Mouse (Mus musculus) 416B (cell line): ENCODE measurements around the gene Mctp1.
A peak's percentile ranks its signal among the peaks of the same experiment; 100 is the strongest.
"Not testable (repeated sequence)": the region's sequence is repeated elsewhere in the genome, so short reads cannot be mapped to it uniquely, and the experiment has no call there.

ENCODE experiments used
- DNase-seq: peaks from one replicate; pipeline ENCODE4 v3.0.0; 2011; ENCODE audit warnings: low read depth

Mctp1 gene

DNA sequence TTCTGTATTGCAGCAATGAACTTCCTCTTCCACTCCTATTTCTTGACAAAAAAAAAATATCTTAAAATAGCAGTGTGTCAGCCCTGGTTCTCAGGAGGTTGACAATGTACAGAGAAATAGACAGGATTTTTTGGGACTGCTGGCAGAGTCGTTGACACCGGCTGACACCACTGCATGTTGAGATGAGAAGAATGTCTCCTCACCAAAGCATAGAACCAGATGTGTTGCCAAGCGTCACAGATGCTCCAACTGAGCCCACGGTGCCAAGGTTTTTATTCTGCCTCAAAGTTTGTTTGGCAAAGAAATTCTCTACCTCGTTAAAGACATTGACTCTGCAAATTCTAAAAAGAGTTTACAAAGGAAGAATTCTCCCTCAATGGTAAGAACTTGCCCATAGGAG, 548.6 kb downstream of the Mctp1 start:
- no peak for DNase-seq

DNA sequence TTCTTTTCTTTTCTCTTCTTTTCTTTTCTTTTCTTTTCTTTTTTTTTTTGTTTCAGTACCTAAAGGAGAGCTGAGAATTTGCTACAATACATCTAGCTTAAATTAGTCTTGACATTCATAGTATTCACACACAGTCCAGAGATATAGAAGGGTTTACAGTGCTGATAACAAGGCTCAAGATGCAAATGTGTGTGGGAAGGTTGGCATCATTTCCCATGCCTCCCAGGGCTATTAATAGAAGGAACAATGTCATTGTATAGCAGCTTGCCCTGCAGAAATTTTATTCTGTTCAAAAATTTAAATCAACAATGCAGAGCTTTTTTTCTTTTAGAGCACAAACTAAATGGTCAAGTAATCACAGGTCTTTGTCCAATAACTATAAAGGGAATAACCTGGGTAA, 564.9 kb downstream of the Mctp1 start:
- no peak for DNase-seq

DNA sequence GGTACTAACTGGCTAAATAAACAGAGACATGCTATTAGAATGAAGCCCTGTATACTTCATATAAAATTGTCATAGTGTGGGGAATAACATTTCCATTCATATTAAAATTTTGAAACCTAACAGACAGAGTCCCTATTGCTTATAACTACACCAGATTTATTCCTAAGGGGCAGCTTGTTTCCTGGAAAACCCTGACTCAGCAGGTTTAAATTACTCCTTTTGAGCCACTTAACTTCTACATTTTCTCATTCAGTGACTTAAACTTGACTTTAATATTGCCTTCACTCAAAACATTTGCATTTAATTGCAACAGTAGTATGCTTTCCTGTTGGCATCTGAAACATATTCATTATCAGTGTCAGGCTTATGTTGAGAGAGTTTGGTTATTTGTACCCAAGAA, 583.3 kb downstream of the Mctp1 start:
- DNase-seq = no peak

DNA sequence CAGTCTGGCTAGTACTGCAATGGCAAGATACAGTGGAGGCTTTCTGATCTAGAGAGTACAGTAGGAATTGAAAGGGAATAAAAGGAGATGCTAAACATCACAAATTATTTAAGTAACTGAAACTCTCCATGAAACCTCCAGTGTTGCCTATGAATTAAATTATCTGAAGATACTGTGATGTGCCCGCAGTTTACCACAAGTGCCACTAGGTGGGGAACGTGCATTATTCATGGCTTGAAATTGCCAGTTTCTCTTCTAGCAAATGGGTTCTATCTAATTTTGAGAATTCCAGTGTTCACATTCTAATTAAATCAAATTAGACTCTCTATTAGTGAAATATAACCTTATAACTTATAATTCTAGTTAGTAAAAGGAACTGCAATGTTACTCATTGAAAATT, 585.1 kb downstream of the Mctp1 start:
- peak; percentile 61 for DNase-seq

- DNase-seq = not testable (repeated sequence)
These were observed 586.7 kb downstream of the Mctp1 start for GRCm38 (mm10) chr13:76971046-76971445.

DNA sequence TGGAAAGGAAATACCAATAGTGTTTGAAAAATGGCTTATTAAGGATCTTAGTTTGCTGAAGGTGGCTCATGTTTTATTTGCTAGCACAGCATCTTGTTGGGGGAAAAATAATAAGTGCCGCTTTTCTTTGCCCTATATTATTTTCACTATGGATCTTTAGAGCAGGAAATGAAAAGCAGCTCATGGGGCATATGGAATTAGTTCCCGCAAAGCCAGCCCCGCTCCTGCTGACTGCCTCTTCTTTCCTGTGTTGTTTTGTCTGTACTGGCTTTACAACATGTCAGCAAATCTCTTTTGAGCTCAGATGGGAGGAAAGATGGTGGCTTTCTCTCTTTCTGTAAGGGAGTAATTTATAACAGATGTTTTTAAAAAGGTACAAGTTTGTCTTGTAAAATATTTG, 618.3 kb downstream of the Mctp1 start:
- DNase-seq = no peak

- no peak for DNase-seq
These were observed 619.3 kb downstream of the Mctp1 start for GRCm38 (mm10) chr13:77003684-77004083.

GRCm38 (mm10) chr13:77018851-77019250, 634.5 kb downstream of the Mctp1 start:
- DNase-seq = no peak

- no peak for DNase-seq
These were observed 645.3 kb downstream of the Mctp1 start for GRCm38 (mm10) chr13:77029594-77029993.

GRCm38 (mm10) chr13:77043375-77043774, 659.0 kb downstream of the Mctp1 start:
- peak; percentile 51 for DNase-seq

DNA sequence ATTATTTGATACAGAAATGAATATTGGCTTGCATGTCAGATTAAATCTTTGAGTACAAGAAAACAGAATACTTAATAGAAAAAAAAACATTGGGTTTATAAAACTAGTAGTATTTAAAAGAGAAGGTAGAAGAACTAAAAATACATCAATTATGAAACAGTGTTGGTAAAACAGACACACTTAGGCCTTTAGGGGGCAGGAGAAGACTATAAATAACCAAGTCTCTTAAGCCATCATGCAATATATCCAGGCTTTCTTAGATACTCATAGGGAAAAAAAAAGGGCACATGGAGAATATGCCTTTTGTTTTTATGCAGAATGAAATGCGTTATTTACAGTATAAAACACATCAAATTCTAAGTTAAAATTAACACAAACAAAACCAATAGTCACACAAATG, 661.0 kb downstream of the Mctp1 start:
- DNase-seq = peak; percentile 73

- no peak for DNase-seq
These were observed 662.1 kb downstream of the Mctp1 start for GRCm38 (mm10) chr13:77046416-77046815.

DNA sequence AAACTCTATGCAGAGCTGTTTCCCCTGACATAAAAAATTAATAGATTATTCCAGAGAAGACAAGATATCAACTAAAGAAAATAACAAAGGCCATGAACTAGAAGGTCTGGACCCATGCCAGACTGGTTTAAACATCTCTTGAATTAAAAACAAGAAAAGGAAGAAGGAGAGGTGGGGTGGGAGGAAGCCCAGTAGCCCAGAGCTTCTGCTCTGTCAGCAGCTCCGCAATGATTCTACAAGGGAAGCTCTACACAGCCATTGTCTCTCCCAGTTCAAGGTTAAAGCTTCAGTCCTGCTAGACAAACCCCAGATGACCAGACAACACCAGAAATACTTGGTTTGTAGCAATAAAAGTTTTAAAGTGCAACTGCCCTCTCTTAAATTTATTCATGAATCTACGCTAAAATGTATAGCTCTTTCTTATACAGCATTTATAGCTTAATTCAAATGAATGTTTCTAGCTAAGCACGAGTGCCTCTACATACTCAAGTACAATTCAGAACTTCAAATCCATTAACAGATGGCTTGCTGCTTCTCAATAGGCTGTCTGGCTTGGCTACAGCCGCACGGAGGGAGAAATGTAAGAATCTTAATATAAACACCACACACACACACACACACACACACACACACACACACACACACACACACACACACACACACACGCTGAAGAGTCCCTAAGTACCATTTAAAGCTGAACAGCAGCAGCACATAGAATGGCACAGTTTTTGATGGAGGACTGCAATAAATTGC, 663.0 kb downstream of the Mctp1 start:
- DNase-seq = peak; percentile 37

DNA sequence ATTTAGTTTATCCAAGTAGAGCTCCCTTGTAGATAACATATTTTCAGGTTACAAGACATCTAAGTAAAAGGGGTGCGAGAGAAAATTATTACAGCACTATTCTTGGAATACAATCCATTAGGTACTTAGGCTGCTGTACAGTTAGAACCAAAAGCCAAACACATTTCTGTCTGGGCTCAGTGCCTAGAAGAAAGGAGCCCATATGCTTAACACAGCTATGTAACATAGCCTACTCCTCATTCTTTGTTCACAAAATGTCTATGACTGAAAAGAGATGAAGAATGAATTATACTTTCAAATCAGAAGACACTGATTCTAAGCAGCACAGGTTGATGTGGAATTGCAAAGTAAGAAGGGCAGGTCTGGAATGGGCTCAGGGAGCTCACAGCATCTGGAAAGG, 664.1 kb downstream of the Mctp1 start:
- DNase-seq = no peak

GRCm38 (mm10) chr13:77049736-77050135, 665.4 kb downstream of the Mctp1 start:
- no peak for DNase-seq

- peak; percentile 66 for DNase-seq
These were observed 678.9 kb downstream of the Mctp1 start for GRCm38 (mm10) chr13:77063221-77063620.

DNA sequence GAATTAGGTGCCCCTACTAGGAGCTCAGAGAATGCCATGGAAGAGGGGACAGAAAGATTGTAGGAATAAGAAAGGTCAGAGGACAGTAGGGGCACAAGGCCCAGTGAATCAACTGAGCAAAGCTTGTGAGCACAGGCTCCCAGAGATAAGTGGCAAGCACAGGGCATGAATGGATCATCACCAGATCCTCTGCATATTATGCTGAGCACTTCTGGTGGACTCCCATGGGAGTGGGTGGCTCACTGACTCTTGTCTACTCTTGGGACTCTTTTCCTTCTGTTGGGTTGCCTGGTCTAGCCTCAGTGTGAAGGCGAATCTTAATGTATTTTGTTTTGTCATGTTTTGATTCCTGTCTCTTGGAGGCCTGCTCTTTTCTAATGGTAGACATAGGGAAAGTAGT, 684.5 kb downstream of the Mctp1 start:
- DNase-seq = no peak

- no peak for DNase-seq
These were observed 687.7 kb downstream of the Mctp1 start for GRCm38 (mm10) chr13:77072030-77072429.
